Mouse (Mus musculus) left cerebral cortex, adult 8-10 months (tissue): Measurements from ENCODE around the gene Rasgef1a. TPM values are rescaled to one million over a fixed set of nuclear protein-coding genes. Genes with fewer than 3 reads are reported as not detected.

ENCODE experiments used
- DNase-seq, 2 experiments: peaks; one replicate each; pipeline ENCODE4 v3.0.0; 2022; ENCODE audit warnings: low spot score in 2 of 2
- total RNA-seq, 4 experiments: library from RNA; stranded (reverse); gene quantifications; 2 replicates each; pipeline ENCODE4 v1.2.4; 2022

Gene Rasgef1a
- total RNA-seq: 100 to 1,000 TPM; 191 to 234 (median 206) TPM

DNA sequence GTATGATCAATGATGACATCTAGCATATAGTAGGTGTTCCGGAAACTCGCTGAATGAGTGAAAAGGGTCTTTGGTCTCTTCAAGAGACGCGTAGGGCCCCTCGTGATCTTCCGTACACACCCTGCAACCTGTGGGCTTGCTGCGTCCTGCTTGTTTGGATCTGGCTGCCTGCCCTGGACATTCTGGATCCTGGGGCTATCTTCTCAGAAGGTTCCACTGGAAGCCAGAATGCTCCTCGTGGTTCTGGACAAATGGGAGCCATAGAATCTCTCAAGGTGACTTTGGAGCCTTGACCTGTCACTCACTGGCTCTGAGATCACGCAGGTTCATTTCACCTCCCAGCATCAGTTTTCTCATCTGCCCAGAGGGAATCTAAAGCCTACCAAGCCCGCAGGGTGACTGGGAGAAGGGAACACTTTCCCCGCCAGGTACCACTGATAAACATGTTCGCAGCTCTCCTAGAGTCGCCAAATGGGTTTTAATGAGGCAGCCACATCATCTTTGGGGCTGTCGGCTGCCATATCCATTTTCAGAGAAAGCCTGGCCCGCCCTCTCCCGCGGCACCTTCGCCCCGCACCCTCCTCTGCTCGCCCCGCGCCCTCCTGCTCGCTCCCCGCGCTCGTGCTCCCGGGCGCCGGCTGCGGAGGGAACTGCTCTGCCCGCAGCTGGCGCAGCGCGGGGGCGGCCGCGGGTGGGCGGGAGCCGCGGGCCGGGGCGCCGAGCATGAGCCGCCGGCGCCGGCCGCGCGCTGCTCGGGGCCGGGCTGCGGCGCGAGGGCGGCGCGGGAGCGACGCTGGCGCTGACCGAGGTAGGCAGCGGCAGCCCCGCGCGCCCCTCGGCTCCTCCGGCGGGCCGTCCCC is at the start of gene Rasgef1a:
Gene Rasgef1a, plus strand, starts transcription at position 683 of the 860 bp plus-strand sequence.
- peak in 1 of 2 experiments; percentile 50 for DNase-seq

DNA sequence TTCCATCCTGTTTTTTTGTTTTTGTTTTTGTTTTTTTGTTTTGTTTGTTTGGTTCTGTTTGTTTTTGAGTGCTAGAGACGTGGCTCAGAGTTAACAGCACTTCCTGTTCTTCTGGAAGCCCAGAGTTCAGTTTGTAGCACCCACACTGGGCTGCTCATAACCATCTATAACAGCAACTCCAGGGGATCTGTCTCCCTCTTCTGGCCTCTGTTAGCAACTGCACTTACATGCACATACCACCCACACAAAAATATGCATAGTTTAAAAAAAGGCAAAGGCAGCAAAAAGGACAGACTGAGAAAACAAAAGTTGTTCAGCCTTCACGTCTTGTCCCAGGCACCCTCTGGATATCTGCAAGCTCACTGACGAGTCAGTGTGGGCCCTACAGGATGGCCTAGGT is 48.0 kb upstream of the Rasgef1a start:
- DNase-seq: no peak

- no peak for DNase-seq
Observed at GRCm38 (mm10) chr6:117966729-117967128, 44.5 kb upstream of the Rasgef1a start.

DNA sequence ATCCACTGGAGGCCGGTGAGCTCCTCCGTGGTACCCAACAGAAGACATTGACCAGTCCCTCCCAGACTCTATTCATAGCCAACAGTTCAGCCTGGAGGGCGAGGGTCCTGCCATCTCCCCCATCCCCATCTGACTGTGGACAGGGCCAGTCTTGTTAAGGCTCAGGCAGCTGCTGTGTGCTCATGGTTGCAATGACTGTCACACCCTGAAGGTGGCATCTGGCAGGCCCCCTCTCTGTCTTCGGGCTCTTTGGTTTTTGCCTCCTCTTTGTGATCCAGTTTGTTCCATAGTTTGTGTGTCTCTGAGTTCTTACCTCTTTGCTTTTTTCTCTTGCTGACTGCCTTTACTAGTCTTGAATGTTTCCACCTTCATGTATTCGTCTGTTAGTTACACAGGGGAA is 24.1 kb upstream of the Rasgef1a start:
- no peak for DNase-seq

- peak in 1 of 2 experiments; percentile 29 for DNase-seq
Observed at GRCm38 (mm10) chr6:117989209-117989608, 22.0 kb upstream of the Rasgef1a start.

DNA sequence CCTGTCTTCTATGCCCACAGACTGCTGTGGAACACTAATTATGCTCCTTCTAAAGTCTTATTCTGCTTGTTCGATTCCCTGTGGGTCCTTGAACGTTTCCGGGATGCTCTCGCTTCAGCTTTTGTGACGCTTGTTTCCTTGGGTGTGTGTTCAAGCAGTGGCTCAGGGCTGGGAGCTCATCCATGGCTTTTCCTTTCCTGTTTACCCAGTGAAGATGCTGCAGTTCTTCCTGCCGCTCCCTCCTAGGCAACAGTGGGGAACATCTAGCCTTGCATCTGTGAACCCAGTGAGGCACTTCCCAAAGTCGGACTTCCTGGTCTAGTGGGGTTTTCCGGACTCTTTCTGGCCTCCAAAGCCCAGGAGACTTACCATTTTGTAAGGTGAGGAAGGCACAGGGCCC is 20.6 kb upstream of the Rasgef1a start:
- DNase-seq: no peak

- peak in 1 of 2 experiments; percentile 58 for DNase-seq
Observed at GRCm38 (mm10) chr6:117991297-117991696, 19.9 kb upstream of the Rasgef1a start.

DNA sequence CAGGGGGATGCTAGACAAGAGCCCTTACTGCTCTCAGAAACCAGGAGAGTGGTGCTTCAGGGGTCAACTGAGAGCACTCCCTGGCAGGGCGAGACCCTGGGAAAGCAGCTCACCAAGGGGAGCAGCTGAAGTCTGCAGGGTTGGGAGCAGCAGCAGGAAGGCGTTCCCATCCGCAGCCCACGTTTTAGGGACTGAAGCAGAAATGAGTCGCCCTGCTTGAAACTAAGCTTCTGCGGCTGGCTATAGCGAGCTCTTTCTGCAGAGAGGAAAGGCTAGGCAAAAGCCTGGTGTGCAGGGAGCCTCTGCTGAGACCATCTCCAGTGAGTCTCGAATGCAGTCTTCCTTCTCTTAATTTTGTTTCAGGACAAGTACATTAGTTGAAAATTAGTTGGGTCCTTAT is 19.3 kb upstream of the Rasgef1a start:
- no peak for DNase-seq

GRCm38 (mm10) chr6:117995168-117995567 is 16.1 kb upstream of the Rasgef1a start:
- no peak for DNase-seq

DNA sequence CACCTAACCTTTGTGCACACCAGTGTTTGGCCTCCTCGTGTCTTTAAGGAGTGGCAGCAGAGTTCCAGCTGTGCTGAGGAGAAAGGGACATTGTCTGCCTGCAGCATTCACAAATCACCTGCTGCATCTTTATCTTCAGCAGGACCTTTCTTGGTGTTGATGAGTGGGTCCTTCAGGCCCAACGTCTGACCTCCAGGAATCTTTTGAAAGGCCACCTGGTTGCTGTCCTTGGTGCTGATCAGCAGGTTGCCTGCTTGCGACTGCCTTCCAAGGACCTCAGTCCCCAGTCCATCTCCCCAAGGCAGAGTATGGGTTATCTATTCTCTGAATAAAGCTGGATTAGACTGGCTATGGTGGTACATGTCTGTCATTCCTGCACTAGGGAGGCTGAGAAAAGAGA is 10.0 kb upstream of the Rasgef1a start:
- no peak for DNase-seq

DNA sequence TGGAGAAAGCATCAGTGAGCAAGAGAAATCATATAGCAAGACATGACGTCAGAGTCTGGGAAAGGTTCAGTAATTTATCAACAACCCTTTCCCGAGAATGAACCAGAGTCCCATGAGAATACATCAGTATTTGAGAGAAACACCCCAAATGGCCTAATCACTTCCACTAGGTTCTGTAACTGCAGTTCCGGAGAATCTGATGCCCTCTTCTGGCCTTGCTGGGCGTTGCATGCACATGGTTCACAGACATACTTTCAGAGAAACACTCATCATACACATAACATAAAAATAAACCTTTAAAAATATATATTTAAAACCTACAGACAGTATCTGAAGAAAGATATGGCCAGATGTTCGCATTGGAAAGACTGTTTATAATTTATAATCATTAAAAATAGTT is 3.9 kb upstream of the Rasgef1a start:
- DNase-seq: no peak

DNA sequence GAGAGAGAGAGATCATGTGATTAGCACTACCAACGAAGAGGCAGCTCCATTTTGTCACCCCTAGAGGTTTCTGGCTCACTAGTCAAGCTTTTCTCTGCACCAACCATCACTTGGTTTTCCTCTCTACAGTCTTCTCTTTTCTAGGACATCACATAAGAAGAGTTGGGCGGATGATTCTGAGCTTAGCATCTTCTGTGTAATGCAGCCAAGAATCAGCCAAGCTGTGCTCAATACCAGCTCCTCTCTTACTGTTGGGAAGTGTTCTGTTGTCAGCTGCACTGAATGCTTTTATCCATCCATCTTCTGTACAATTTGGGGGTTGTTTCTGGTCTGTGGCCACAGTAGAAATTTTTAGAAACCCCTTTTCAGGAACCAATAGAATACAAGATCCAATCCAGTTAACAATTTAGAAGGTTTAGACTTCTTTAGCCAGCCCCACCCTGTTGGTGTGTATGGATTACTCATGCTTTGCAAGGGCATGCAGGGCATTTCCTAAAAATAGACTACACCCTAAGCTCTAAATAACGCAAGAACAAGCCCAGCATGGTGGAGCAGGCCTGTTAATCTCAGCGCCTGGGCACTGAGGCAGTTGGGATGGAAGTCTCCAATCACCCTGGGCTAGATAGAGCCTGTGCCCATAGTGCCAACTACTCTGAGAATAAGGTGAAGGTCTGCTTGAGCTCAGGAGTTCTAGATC is 3.2 kb upstream of the Rasgef1a start:
- no peak for DNase-seq

DNA sequence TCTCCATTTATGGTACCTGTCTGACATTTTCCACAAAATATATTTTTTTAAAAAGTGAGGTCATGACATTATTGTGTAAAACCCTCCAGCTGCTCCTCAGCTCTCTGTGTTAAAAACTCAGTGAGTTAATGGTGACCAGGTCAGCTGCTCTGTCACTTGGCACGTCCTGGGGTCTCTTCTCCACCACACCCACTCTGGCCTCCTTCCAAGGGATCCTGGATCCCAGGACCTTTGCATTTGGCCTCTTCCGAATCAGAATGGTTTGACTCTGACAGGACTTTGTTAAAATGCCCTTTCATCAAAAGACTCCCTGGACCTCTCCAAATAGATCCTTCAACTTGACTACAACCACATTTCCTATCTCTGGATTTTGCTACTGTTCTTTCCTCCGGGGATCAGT is 982 bp upstream of the Rasgef1a start:
- DNase-seq: no peak

GRCm38 (mm10) chr6:118011616-118012316 is 528 bp downstream of the Rasgef1a start:
- DNase-seq: peak in 1 of 2 experiments; percentile 61

GRCm38 (mm10) chr6:118012317-118012700 is 1.1 kb downstream of the Rasgef1a start:
- no peak for DNase-seq

DNA sequence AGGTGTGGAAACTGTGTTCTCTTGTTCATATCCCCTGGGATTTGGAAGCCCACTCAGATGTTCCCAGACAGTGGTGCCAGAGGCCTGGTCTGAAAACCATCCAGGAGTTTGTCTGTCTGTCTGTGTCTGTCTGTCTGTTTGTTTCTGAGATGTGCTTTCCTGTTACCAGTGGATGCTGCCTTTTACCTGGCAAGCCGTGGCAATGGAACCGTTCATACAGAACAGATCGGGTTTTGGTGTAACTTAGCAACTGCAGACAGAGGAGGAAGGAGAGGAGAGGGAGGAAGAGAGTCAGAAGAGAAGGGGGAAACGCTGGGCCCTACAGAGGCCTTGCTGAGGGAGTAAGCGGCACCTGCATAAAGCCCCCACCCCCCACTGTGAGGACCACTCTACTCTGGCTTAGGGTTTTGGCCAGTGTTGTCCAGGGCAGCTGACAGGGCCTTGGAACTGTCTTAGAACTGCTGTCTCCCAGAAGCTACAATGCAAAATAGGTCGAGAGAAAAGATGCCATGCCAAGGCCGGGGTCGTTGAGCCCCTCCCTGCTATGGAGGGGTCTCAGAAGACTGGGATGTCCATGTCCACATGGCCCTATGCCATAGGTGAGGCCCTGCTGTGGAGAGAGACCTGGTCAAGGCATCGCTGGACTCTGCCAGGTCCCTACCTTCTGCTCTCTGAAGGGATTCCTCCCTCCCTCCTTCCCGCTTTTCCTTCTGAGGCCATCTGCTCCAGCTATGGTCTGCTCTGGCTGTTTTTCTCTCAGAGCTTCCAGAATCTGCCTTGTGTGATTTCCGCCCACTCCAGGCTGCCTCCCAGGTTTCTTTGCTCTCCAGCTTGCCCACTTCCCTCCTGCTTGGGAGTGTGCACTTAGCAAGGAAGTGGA is 2.0 kb downstream of the Rasgef1a start:
- peak; percentile 70 to 88 for DNase-seq

DNA sequence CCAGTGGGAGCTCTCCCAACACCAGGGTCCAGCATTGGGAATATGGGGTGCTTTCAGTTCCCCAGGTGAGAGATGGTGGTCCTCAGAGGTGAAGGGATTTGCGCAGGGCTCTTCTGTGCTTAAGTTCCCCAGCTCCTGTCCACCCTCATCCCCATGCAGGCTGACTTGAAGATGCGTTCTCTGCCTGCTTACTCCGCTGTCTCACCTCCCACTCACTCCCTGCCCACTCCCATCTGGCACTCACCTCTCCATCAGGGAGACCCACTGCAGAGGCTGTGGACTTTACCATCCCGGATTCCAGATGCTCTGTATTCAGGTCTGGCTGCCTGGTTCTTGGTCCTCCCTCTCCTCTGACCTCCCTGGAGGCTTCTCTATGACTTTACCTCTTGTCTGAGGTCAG is 3.6 kb downstream of the Rasgef1a start:
- DNase-seq: peak; percentile 51 to 81

GRCm38 (mm10) chr6:118015971-118016370 is 4.7 kb downstream of the Rasgef1a start:
- peak in 1 of 2 experiments; percentile 84 for DNase-seq

GRCm38 (mm10) chr6:118018666-118019065 is 7.4 kb downstream of the Rasgef1a start:
- DNase-seq: peak in 1 of 2 experiments; percentile 74

- peak in 1 of 2 experiments; percentile 53 for DNase-seq
Observed at GRCm38 (mm10) chr6:118019569-118019968, 8.3 kb downstream of the Rasgef1a start.
